Mouse (Mus musculus) inflammation-experienced regulatory T-cells, adult 6 months (primary cell): ENCODE data around the gene Mfsd4a. TPM values are rescaled to one million over a fixed set of nuclear protein-coding genes. Genes with fewer than 3 reads are reported as not detected.

Source experiments
- ATAC-seq: one replicate; pipeline ENCODE4 v1.8.0; 2017
- polyA plus RNA-seq, 3 experiments: library from polyadenylated mRNA; unstranded; fragments of 100-300 nt; shearing (Covaris generic); gene quantifications; one replicate each; pipeline ENCODE4 v1.2.1; 2017

Gene Mfsd4a
- polyA plus RNA-seq, 3 experiments from 2014 or later = 34.3 to 43.4 (median 41.3) TPM

DNA sequence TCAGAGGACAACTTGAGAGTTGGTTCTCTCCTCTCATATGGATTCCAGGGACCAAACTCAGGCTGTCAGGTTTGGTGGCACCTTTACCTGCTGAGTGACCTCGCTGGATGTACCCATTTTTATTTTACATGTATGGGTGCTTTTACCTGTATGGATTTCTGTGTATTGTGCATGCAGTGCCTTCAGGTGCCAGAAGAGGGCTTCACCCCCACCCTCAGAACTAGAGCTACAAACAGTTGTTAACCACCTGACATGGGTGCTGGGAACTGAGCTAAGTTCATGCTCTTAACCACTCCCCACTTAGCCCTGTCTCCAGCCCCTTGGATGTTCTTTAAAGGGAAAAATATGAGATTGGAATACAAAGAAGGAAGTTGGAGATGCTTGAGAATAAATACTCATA, 53.1 kb downstream of the Mfsd4a start:
- ATAC-seq = no peak

GRCm38 (mm10) chr1:132012861-132013260, 55.0 kb downstream of the Mfsd4a start:
- no peak for ATAC-seq

- no peak for ATAC-seq
Measured at GRCm38 (mm10) chr1:132011785-132012184, 56.1 kb downstream of the Mfsd4a start.

GRCm38 (mm10) chr1:132010632-132011501, 57.0 kb downstream of the Mfsd4a start:
- peak; percentile 50 for ATAC-seq

GRCm38 (mm10) chr1:132008881-132009644, 58.8 kb downstream of the Mfsd4a start:
- ATAC-seq = no peak

DNA sequence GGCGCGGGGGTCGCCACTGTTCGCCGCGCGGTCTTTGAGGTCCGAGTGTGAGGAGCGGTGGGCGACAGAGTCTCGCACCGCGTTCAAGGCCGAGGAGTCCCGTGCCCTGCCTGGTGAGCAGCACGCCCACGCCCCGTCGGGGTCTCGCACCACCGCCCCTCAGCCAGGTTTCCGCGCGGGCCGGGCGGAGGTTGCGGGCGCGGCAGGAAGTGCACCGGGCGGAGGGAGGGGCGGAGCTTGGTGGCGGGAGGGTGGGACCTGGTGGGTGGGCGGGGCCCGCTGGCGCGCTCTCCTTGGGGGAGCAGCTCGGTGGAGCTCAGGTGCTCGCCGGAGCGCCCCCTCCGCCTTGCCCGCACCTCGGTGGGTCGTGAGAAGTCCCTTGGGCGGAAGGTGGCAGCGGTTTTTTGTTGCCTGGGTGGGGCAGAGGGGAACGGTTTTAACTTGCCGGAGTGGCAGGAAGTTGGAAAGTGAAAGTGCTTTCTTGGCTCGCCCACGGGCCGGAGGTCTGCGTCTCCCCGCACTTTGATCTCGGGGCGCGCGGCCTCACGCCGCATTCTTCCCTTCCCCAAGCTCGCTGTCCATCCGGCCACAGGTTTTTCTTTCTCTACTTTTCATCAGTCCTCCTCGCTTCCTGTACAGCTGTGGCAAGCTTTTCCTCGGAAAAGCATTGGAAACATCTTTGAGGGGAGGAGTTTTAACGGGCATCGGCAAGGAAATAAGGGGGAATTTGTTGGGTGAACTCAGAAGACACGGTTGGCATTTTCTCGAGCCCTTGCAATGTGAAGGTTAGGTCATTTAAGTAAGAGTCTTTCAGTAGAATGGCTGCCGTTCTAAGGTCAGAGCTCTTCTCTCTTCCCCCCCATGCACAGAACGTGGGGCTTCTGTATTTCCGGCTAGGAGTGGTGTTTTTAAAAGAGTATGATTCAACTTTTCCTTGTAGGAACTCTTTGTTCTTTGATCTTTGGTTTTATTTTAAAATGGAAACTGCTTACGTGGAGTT, 59.7 kb downstream of the Mfsd4a start:
- peak; percentile 55 for ATAC-seq

DNA sequence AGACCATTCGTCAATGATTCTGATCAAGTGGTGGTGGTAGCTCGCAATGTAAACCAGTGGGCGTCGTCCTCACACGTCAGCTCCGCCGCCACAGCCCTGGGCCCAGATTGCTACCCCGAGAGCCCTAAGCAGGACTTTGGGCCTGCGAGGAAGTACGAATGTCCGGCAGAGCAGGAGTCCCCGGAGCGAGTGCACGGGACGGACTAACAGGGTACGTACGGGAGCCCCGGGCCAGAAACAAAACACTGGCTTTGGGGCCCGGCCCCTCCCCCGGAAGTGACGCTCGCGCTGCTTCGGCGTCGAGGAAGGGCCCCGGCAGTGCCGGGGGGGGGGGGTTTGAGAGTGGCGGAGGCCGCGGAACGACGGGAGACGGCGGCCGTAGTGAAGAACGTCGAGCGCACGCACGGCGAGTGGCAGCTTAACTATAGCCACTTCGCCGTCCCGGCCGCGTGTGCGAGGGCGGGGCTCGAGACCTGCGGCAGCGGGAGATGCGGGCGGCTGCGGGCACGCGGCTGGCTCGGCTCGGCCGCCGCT, 60.5 kb downstream of the Mfsd4a start, which contains the start of gene Elk4:
Elk4 (plus strand) TSS at position 326 of the 534 bp plus-strand sequence.
- ATAC-seq = peak; percentile 44

GRCm38 (mm10) chr1:132006721-132007120, 61.1 kb downstream of the Mfsd4a start:
- no peak for ATAC-seq

GRCm38 (mm10) chr1:132006046-132006445, 61.8 kb downstream of the Mfsd4a start:
- ATAC-seq = no peak

DNA sequence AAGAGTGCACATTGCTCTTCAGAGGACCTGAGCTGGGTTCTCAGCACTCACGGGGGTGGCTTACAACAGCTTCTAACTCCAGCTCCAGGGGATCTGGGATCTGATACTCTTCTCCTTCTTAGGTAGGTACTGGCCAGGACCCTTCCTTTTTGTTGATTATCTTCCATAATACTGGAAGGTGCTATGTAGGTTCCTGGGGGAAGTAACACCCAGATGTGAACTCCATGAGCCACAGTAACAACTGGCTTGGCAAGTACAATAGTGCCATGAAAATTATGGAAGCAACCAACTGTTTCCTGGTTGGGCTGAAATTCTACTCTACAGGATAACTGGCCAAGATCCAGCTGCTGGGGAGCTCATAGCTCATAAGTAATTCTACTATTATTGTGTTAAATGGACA, 62.4 kb downstream of the Mfsd4a start:
- no peak for ATAC-seq

DNA sequence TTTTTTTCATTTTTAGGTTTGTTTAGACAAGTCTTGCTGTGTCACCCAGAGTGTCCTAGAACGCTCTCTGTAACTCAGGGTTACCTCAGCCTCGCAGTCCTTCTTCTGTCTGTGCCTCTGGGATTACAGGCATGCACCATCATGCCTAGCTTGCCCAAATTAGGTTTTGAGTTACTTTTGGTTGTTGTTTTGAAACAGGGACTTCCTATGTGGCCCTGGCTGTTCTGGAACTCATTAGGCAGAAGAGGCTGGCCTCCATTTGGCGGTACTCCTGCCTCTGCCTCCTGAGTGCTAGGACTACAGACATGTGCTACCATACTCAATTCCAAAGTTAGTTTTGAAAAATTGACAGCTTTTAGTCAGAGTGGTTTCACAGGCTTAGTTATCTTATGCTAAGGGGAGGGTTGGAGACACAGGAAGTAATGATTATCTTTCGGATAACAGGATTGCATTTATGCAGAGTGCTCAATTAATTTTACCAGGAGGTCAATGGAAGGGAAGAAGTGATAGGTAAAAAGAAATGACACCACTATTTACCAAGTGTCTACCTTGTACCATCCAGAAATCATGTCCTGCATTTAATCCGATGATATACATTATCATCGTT, 63.2 kb downstream of the Mfsd4a start:
- ATAC-seq = no peak

- no peak for ATAC-seq
Measured at GRCm38 (mm10) chr1:132003817-132004216, 64.0 kb downstream of the Mfsd4a start.

DNA sequence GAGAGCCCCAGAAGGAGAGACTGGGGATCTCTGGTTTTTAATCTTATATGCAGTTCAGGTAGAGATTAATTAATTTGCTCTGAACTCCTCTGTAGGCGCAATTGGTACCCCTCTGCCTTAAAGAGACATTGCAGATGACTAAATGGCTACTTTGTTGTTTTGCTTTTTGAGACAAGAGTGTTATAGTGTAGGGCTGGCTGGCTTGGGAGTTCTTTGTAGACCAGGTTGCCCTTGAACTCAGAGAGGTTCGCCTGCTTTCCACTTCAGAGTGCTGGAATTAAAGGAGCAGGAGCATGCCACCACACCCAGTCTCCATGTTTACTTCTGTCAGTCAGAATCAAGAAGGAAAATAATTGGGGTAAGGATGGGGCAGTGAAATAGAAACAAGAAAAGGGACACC, 64.8 kb downstream of the Mfsd4a start:
- no peak for ATAC-seq

GRCm38 (mm10) chr1:132001880-132002330, 66.0 kb downstream of the Mfsd4a start:
- no peak for ATAC-seq

GRCm38 (mm10) chr1:132000506-132000905, 67.4 kb downstream of the Mfsd4a start:
- ATAC-seq = no peak

GRCm38 (mm10) chr1:131995062-131995461, 72.8 kb downstream of the Mfsd4a start:
- ATAC-seq = no peak

GRCm38 (mm10) chr1:131993169-131994040, 74.5 kb downstream of the Mfsd4a start:
- no peak for ATAC-seq

DNA sequence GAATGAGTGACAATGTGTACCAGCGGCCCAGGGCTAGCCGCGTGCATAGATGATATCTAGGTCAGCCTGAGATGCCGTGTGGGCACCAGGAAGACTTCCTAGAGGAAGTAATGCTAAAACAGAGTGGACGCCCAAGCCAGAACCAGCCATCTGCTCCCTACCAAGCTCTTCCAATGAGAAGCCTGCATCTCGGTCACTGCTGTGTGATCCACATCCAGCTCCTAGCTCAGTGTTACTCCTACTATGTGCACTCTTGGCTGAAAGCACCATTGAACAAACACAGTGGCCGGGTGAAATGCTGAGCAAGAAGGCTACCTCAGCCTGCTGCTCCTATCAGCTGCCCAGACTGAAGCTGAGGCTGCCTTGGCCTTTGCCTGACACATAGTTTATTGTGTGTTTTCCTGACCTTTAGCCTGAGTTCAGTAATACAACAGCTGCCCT, 75.3 kb downstream of the Mfsd4a start:
- no peak for ATAC-seq

GRCm38 (mm10) chr1:131990083-131990760, 77.6 kb downstream of the Mfsd4a start:
- no peak for ATAC-seq

- ATAC-seq = no peak
Measured at GRCm38 (mm10) chr1:131989476-131989875, 78.4 kb downstream of the Mfsd4a start.
